Mouse (Mus musculus) spleen, adult 2 months (tissue): Measurements from ENCODE around the gene Atp5g1.

Experiments
- CTCF ChIP-seq: fragments of 200-500 bp; IDR thresholded peaks from 2 replicates; pipeline ENCODE4 v1.5.1; 2011; ENCODE audit warnings: mild to moderate bottlenecking, inconsistent platforms; ENCODE audit not compliant: insufficient read depth, insufficient read length, insufficient replicate concordance; ENCODE audit errors: extremely low read depth
- POLR2A ChIP-seq: fragments of 200-500 bp; IDR thresholded peaks from 2 replicates; pipeline ENCODE4 v1.6.1; 2011; ENCODE audit warnings: low read depth, low read length, inconsistent platforms

- TF ChIP-seq CTCF (no peak), POLR2A (no peak)
Observed at GRCm38 (mm10) chr11:96080736-96081135, 5.3 kb upstream of the Atp5g1 start.
